Mouse (Mus musculus) ZHBTc4 (cell line): Measurements from ENCODE around the gene Abcg8.

Source experiments
- DNase-seq: peaks from one replicate; pipeline ENCODE4 v3.0.0-alpha.2; 2011; ENCODE audit warnings: low read depth, low spot score

Abcg8 gene

DNA sequence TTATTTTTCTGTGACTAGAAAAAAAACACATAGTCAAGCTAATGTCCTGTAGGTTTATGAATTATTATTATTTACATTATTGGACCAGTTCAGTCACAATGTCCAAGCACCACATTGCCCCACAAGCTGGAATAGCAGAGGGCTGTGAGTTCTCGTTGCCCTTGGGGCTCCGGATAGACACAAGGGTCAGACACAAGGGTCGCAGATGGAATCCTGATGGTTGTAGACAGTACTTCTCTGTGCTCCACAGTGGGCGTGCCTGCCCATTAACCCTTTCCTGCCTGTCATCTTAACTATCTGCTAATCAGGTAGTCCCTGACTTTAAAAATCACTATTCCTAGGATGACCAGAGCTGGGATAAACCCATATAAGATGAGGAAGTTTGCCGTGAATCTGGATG lies 17.9 kb upstream of the Abcg8 start:
- no peak for DNase-seq

DNA sequence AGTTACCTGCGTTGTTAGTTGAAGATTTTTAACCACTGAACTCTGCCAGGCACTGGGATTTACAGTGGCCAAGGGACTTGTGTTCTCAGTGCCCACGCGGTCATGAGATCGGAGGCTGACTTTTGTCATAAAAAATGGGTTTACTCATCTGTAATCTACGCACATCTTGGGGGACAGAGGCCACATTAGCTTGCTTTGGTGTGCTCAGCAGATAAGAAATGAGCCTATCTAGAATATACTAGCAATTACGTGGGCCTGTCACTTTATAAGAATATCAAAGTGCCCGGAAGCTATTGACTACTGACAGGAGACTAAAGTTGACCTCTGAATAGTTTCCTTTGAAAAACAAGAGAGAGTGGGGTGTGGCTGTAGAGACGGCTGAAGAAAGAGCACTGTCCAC lies 17.2 kb upstream of the Abcg8 start:
- no peak for DNase-seq

GRCm38 (mm10) chr17:84665053-84665452 lies 11.0 kb upstream of the Abcg8 start:
- DNase-seq = no peak

DNA sequence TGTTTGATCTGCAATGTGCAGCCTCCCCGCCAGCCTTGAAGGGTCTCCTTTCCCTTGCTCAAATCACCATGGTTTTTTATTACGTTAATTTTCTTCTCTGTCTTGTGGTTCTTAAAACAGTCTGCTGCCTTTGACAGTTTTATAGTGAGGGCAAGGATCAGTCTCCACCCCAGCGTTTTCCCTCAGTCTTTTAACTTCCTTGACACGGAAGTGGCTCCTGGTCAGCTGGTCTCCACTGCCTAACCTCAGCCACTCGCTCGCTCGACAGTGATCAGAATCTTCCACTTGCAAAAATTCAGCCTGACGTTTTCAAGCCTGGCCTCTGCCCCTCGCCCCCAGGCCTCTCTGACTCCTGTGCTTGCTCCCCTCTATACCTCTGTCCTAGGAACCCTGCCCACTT lies 10.4 kb upstream of the Abcg8 start:
- DNase-seq = no peak

DNA sequence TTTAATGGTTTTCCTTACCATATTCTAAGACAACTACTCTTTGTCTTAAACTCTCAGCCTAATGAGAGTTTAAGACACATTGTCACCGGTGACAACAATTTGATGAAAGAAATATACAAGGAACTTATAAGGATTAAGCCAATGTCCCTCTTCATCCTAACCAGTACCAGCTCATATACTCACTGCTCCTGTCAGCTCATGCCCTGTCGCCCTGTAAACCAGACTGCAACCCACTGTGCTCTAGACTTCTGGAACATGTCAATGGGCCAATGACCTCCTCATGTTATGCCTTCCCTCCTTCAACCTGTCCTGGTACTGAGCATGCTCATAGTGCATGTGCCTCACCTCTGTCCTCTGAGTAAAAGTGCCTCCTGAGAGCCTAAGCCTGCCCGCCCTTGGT lies 8.3 kb upstream of the Abcg8 start:
- DNase-seq = peak; percentile 1

DNA sequence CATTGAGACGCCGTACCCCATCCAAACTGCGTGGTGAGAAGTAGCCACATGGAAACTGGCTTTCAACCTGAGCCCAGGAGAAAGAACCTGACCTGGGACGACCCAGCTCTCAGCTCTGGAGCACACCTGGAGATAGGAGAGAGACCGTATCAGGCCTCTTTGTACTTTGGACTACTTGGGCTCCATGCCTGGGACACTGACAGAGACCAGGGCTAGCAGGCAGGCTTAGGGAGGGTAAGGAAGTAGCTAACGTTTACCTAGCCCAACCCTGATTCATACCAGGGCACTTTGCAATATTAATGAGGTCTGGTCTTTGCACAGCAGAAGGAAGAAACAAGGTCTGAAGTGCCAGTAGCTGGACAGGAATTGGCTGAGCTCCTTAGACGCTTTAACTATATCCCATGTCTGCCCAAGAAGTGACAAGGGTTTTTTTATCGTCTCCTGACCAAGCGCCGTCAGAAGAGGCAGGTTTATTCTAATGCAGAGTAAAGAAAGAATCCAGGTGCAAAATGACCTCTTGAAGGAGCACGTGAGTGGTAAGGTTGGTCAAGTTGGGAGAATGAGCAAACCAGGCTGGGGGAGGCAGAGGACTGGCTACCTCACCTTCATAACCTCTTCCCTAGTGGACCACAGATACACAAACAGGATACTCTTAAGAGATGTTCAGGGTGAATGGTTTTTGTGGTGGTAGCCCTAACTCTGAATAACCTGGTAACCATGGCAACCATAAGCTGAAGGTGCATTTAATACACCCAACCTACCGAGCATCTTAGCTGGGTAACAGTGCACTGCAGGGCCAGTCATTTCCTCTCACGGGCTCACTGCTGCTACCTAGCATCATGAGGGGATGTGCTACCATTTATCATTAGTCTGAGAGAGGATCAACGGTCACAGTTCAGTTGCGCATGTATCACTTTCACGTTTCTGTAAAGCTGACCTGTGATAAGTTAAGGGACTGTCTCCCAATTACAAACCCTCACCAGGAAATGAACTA lies 3.4 kb upstream of the Abcg8 start:
- no peak for DNase-seq

GRCm38 (mm10) chr17:84674048-84674447 lies 2.1 kb upstream of the Abcg8 start:
- DNase-seq = no peak

- no peak for DNase-seq
These were observed 898 bp upstream of the Abcg8 start for GRCm38 (mm10) chr17:84675204-84675603.

- DNase-seq = no peak
These were observed 1.5 kb downstream of the Abcg8 start for GRCm38 (mm10) chr17:84677595-84677994.

DNA sequence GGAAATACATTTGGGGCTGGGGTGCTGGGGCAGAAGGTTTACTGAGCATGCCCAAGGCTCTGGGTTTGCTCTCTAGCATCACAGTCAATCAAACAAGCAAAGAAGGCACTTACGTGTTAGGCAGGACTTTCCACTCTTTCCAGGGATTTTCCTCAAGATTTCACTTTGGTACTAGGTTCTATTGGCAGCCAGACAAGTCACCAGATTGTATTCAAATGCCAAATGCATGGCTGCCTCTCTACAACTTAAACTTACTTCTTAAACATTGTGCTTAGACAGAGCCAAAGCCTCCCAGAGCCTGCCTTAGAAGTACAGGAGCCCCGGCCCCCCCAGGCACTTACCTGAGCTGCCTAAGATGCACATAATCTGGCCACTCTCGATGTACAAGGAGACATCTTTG lies 5.6 kb downstream of the Abcg8 start:
- DNase-seq = no peak

- DNase-seq = no peak
These were observed 6.9 kb downstream of the Abcg8 start, which contains the start of gene Abcg5 for GRCm38 (mm10) chr17:84682734-84683717. TSS of gene Abcg5 (minus strand) at chr17:84683011.

- no peak for DNase-seq
These were observed 8.2 kb downstream of the Abcg8 start for GRCm38 (mm10) chr17:84684284-84684683.

GRCm38 (mm10) chr17:84685286-84685685 lies 9.2 kb downstream of the Abcg8 start:
- DNase-seq = no peak

- DNase-seq = no peak
These were observed 11.9 kb downstream of the Abcg8 start for GRCm38 (mm10) chr17:84687994-84688393.

DNA sequence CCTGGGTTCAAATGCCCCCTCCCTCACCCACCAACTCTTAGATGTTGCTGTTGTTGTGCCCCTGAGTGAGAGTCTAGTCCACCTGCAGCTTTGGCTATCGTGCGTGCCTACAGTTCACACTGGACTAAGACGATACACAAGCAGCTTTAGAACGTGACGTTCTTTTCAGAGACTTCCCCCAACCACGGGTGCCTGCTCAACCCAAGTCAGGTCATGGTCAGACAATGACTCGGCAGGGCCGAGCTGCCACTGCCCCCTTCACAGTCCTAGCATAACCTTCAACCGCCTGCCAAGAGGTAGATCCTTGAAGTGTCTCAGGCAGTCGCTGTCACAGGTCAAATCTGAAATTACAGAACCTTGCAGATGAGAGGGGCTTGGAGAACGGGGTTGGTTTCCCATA lies 12.7 kb downstream of the Abcg8 start:
- no peak for DNase-seq

- no peak for DNase-seq
These were observed 13.2 kb downstream of the Abcg8 start for GRCm38 (mm10) chr17:84689316-84689715.

GRCm38 (mm10) chr17:84690111-84690510 lies 14.0 kb downstream of the Abcg8 start:
- DNase-seq = no peak

DNA sequence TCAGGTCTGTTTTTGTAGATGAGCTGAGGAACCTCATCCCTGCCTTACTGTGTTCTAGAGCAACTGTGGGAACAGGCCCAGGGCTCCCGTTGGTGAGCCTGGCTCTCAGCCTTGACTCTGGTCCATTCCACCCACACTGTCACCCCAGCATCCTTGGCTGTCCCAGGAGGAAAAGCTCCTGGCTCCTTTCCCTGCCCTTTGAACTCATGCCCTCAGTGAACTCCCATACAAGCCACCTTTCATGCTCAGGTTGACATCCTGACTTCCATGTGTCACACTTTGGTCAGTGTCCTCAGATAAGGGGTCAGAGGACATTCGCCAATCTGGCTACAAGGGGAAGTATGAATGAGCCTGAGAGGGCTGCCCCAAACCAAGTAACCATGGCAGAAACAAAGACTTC lies 17.6 kb downstream of the Abcg8 start:
- no peak for DNase-seq

GRCm38 (mm10) chr17:84696537-84696936 lies 20.4 kb downstream of the Abcg8 start:
- DNase-seq = no peak

- peak; percentile 51 for DNase-seq
These were observed 22.6 kb downstream of the Abcg8 start for GRCm38 (mm10) chr17:84698727-84699126.

DNA sequence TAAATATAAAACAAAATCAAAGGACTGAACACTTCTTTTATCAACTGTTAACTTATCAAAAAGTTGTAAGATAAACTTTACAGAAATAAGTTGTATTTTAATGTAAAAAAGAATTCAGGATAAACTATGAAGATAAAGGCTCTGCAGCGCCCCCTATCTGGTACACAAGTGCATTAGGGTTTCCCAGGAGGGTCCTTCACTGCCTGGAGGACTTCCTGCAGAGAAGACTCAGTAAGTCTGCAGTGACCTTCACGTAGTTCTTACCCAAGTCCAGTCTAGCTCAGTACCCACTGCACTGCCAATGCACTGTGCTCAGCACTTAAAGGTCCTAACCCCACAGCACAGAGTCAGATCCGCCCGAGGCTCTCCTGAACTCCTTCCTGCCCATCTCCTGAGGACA lies 31.3 kb downstream of the Abcg8 start:
- peak; percentile 16 for DNase-seq

DNA sequence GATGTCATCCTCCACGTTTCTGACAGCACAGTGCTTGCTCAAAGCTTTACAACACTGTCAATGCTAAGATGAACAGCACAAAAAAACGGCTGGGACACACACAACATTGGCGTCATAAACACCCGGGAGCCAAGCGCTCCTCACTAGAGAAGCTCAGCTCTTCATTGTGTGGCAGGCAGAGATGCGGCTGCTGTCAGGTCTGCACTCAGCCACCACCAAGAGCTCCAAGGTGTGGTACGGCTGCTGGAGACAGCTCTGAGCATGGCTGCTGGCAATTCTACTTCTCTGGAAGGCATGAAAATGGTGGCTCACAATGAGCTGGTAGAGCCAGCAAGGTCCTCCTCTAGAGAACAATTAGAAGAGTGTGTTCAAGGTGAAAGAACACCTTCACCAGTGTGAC lies 32.7 kb downstream of the Abcg8 start:
- DNase-seq = no peak
